Mouse (Mus musculus): Measurements from ENCODE around the gene Dner. TPM values are rescaled to one million over a fixed set of nuclear protein-coding genes. Genes with fewer than 3 reads are reported as not detected.

Gene Dner
- total RNA-seq, 2 experiments from 2014 or later, result not detected

Small RNAs within 50 kb of the gene (microRNA-seq; reads per million reads assigned to microRNA genes)
- gene Mir5126, result 1.9 to 4.6 reads per million in 2 experiments

Other genes with a start within 250 kb of the Dner start
- 1 to 10 TPM; 1.9 TPM for gene Fbxo36, start 143.6 kb upstream of the Dner start, total RNA-seq (2021)
- gene Trip12, start 144.3 kb upstream of the Dner start, total RNA-seq (2021), result 100 to 1,000 TPM; 178 to 183 TPM
- under 1 TPM; 0.35 to 0.36 TPM for gene Slc16a14, start 238.9 kb upstream of the Dner start, total RNA-seq (2021)

Measured in heart, adult 18-20 months (tissue).